Mouse (Mus musculus): Measurements from ENCODE around the gene Tsga10ip. TPM values are rescaled to one million over a fixed set of nuclear protein-coding genes. Genes with fewer than 3 reads are reported as not detected.

Tsga10ip gene
- total RNA-seq (2014; rRNA removed): 0.43 TPM in 1 of 2 replicates, not detected in the other
- polyA plus RNA-seq (2015; fragmentation: Nextera tagmentation; extraction: Ambion mirVana): 0.08 and 0.13 TPM in 2 replicates

DNA sequence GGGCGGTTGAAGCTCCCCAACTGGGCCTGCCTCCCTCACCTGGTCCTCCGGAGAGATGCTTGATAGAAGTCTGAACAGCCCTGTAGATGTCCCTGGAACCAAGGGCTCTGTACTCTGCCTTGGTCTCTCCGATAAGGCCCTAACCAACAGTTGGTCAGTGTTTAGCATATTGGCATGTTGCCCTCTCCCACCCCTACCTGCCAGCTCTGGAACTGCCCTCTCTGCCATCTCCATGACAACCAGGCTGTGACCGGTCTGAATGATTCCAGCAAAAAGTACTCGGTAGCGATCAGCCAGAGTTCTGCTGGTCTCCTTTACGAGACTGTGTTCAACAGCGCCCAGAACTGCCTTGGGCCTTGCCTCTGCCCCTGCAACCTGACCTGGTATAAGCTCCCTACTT is at the start of gene Tsga10ip:
Tsga10ip (minus strand) TSS at position 234 of the 400 bp plus-strand sequence.
- no peaks in the 10 kb centered on the region for H3K9me3 ChIP-seq (ENCODE audit: low read length)
- H3K27ac ChIP-seq (ENCODE audit: low read depth, low read length): no peak within 1 kb of the TSS
- 59% methylated on average over 8 of the region's 8 CpGs for WGBS
- no peak within 1 kb of the TSS for H3K4me2 ChIP-seq (ENCODE audit: low read depth)
- H3K4me1 ChIP-seq (ENCODE audit: insufficient read depth): peaks cover 4% of the 10 kb centered on the region; the same call in 1 of the 2 replicates
- TF ChIP-seq CTCF (IDR thresholded peaks at IDR 0.05; ENCODE audit: low read depth): no peak
- H3K4me3 ChIP-seq (ENCODE audit: low read depth, low read length): no peak within 1 kb of the TSS
- no peak for DNase-seq
- H3K36me3 ChIP-seq (ENCODE audit: insufficient read depth): no peaks in the 10 kb centered on the region
- no peak within 1 kb of the TSS for H3K9ac ChIP-seq
- no peak for ATAC-seq
- no peaks in the 10 kb centered on the region for H3K27me3 ChIP-seq (ENCODE audit: insufficient read depth, low read length)

DNA sequence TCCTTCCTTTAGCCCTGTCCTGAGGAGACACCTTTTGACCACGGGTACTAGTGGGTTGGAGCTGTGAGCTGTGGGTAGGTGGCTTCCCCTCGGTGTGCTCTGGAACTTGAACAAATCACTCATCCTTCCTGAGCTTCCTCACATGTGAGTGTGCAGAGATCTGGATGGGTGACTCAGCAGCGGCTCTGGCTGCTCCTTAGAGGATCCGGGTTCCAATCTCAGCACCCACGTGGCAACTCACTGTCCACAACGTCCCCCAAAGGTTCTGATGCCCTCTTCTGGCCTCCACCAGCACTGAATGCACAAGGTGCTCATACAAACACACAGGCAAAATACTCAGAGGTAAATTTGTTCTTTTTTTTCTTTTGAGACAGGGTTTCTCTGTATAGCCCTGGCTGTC is 49.4 kb upstream of the Tsga10ip start:
- Histone ChIP-seq H3K27ac (ENCODE audit: low read depth, low read length) (no peak overlapping the region), H3K9ac (no peak overlapping the region), H3K27me3 (ENCODE audit: insufficient read depth, low read length) (peaks cover 29% of the 10 kb centered on the region), H3K9me3 (ENCODE audit: low read length) (no peaks in the 10 kb centered on the region), H3K4me3 (ENCODE audit: low read depth, low read length) (no peak overlapping the region), H3K36me3 (ENCODE audit: insufficient read depth) (peaks cover 7% of the 10 kb centered on the region), H3K4me2 (ENCODE audit: low read depth) (no peak overlapping the region), H3K4me1 (ENCODE audit: insufficient read depth) (peaks cover 10% of the 10 kb centered on the region)
- no peak for TF ChIP-seq CTCF (IDR thresholded peaks at IDR 0.05; ENCODE audit: low read depth)
- ATAC-seq (no peak), DNase-seq (no peak)
- WGBS: 92% methylated on average over 6 of the region's 6 CpGs

DNA sequence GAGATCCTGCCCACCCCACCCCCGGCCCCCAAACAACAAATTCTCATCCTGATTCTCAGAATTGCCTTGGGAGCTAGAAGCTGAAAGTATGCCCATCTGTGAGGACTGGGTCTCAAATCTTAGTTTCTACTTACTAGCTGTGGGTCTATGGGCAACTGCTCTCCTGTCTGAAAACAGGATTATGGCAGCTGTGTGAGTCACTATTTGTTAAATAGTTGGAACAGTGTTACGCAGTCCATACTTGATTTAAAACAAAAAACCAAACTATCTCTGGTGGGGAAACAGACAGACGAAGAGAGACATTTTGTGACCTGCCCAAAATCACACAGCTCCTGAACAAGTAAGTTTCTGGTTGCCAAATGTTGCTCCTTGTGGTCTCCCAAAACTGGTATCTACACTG is 47.3 kb upstream of the Tsga10ip start:
- Histone ChIP-seq H3K4me2 (ENCODE audit: low read depth) (no peak overlapping the region), H3K4me1 (ENCODE audit: insufficient read depth) (no peaks in the 10 kb centered on the region), H3K36me3 (ENCODE audit: insufficient read depth) (peaks cover 7% of the 10 kb centered on the region), H3K27me3 (ENCODE audit: insufficient read depth, low read length) (peaks cover 29% of the 10 kb centered on the region), H3K9ac (no peak overlapping the region), H3K9me3 (ENCODE audit: low read length) (no peaks in the 10 kb centered on the region), H3K27ac (ENCODE audit: low read depth, low read length) (no peak overlapping the region), H3K4me3 (ENCODE audit: low read depth, low read length) (no peak overlapping the region)
- no peak for TF ChIP-seq CTCF (IDR thresholded peaks at IDR 0.05; ENCODE audit: low read depth)
- 88% methylated on average over 3 of the region's 3 CpGs for WGBS
- no peak for DNase-seq
- ATAC-seq: no peak

DNA sequence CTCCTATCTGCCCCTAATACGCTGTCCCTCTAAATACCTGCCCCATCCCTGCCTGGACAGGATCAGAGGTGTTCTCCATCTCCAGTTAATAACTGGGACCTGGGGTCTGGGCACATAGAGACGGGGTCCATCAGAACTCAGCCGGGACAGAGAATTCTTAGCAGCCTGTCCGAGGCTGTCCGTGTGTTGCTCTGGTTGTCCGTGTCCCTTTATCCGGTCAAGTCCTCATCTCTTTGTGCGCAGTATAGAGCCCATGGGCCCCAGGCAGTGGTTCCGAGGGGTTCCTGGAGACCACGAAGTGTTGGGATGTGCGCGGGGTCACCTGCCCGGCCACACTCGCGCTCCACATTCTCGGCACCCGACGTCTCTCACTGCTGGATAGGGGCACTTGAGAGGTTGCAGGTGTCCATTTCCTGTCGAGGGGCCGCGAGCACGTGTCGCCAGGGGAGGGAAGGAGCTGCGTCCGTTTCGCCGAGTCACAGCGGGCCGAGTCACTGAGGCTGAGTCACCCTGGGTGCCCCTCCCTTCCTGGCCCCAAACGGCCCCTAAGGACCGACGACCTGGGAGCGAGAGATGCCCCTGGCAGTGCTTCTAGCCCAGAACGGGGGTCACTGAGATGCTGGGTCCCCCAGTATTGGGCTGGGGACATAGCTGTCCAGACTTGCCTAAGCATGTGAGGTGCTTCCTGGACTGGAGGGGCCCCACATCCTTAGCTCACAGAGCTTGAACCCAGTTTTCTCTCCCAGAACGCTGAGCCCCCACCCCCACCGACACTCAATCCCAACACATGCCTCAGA is 46.2 kb upstream of the Tsga10ip start:
- H3K9ac ChIP-seq: 0 out of 2 replicates have a peak overlapping the region, but pooled peaks have one; percentile 46
- no peak for DNase-seq
- no peak for TF ChIP-seq CTCF (IDR thresholded peaks at IDR 0.05; ENCODE audit: low read depth)
- H3K9me3 ChIP-seq (ENCODE audit: low read length): no peaks in the 10 kb centered on the region
- no peaks in the 10 kb centered on the region for H3K36me3 ChIP-seq (ENCODE audit: insufficient read depth)
- peak overlapping the region; percentile 56 for H3K4me3 ChIP-seq (ENCODE audit: low read depth, low read length)
- no peaks in the 10 kb centered on the region for H3K4me1 ChIP-seq (ENCODE audit: insufficient read depth)
- WGBS: 8% methylated on average over 36 of the region's 36 CpGs
- ATAC-seq: no peak
- H3K4me2 ChIP-seq (ENCODE audit: low read depth): peak overlapping the region; percentile 92
- no peak overlapping the region for H3K27ac ChIP-seq (ENCODE audit: low read depth, low read length)
- peaks cover 29% of the 10 kb centered on the region for H3K27me3 ChIP-seq (ENCODE audit: insufficient read depth, low read length)

DNA sequence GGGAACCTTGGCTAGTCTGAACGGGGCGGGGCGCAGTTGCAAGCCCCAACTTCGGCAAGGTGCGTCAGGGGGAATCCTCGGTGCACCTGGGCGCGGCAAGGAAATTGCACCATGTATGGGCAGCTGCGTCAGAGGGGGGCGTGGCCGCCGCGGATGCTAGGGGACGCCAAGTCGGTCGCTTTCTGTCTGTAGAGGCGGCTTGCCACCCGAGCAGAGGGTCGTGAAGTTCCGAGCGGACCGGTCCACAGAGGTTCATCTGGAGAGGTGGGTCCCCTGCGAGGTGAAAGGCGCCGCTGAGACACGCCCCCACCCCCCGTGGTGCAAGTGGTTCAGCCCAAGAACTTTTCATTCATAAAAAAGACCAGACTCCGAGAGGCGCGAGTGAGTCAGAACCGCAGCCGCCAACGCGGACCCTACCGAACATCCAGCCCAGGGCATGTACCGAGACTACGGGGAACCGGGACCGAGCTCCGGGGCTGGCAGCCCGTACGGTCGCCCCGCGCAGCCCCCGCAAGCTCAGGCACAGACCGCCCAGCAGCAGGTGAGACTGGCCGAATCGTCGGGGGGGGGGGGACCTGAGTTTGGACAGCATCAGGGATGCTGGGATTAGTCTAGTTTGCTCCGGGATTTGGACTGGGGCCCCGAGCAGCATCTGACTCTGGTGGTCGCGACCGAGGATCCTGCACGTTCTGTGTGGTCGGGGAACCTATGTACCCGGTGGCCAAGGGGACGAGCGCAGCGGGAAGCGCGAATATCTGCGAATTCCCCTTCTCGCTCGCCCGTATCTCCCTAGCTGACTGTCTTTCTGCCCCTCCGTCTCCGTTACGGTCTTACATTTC is 45.4 kb upstream of the Tsga10ip start, which contains the start of gene Fosl1:
Fosl1 (plus strand) TSS at position 33 of the 839 bp plus-strand sequence.
- H3K9ac ChIP-seq: peak within 1 kb of the TSS; percentile 46
- peak within 1 kb of the TSS; percentile 56 for H3K4me3 ChIP-seq (ENCODE audit: low read depth, low read length)
- peaks cover 29% of the 10 kb centered on the region for H3K27me3 ChIP-seq (ENCODE audit: insufficient read depth, low read length)
- WGBS: under 1% methylated on average over 70 of the region's 70 CpGs
- no peaks in the 10 kb centered on the region for H3K36me3 ChIP-seq (ENCODE audit: insufficient read depth)
- H3K9me3 ChIP-seq (ENCODE audit: low read length): no peaks in the 10 kb centered on the region
- TF ChIP-seq CTCF (IDR thresholded peaks at IDR 0.05; ENCODE audit: low read depth): no peak
- H3K4me1 ChIP-seq (ENCODE audit: insufficient read depth): no peaks in the 10 kb centered on the region
- peak within 1 kb of the TSS; percentile 92 for H3K4me2 ChIP-seq (ENCODE audit: low read depth)
- ATAC-seq (peak; percentile 77), DNase-seq (peak; percentile 67)
- H3K27ac ChIP-seq (ENCODE audit: low read depth, low read length): no peak within 1 kb of the TSS

DNA sequence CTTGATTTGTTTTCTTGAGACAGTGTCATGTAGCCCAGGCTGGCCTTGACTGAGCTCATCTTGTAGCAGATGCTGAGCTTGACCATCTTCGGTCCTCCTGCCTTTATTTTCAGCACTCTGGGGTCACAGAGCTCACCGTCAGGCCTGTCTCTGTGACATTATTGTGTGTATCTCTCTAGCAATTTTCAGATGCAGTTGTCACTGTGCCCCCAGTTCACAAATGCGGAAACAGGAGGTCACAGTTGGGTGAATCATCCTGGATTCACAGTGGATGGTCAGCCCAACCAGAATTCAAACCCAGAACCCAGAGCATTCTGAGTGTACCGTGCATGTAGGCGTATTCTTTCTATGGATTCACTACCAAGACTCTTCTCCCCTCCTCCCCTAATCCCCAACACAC is 43.4 kb upstream of the Tsga10ip start:
- Histone ChIP-seq H3K9ac (no peak overlapping the region), H3K27ac (ENCODE audit: low read depth, low read length) (no peak overlapping the region), H3K27me3 (ENCODE audit: insufficient read depth, low read length) (peaks cover 29% of the 10 kb centered on the region), H3K36me3 (ENCODE audit: insufficient read depth) (no peaks in the 10 kb centered on the region), H3K4me3 (ENCODE audit: low read depth, low read length) (no peak overlapping the region), H3K4me1 (ENCODE audit: insufficient read depth) (no peaks in the 10 kb centered on the region), H3K4me2 (ENCODE audit: low read depth) (no peak overlapping the region), H3K9me3 (ENCODE audit: low read length) (no peaks in the 10 kb centered on the region)
- TF ChIP-seq CTCF (IDR thresholded peaks at IDR 0.05; ENCODE audit: low read depth): no peak
- 87% methylated on average over 5 of the region's 5 CpGs for WGBS
- DNase-seq: no peak
- no peak for ATAC-seq
